Mouse (Mus musculus): Measurements from ENCODE around the gene Fkbp1b.
"Not testable (repeated sequence)": the region's sequence is repeated elsewhere in the genome, so short reads cannot be mapped to it uniquely, and the experiment has no call there.

Gene Fkbp1b

DNA sequence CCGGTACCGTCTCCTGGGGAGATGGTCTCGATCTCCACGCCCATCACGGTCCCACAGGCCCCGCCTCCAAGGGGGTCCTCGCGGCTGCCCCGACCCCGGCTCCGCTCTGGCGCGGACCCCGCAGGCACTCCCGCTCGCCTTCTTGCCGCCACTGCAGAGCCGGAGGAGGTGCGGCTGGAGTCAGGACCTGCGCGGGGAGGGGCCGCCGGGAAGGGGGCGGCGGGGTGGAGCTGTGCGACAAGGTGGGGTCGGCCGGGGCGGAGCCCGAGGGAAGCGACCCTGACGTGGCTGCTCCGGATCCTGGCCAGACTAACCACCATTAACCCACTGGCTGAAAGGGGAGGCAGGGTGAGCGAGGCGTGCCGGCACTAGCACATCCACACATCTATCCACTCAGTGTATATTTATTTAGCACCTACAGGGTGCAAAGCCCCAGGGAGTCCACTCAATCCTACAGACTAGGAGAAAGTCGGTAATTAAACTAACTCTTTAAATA is at the start of gene Fkbp1b:
Gene Fkbp1b (minus strand): TSS at position 200 of the 496 bp plus-strand sequence.
- peak; percentile 36 to 48 for DNase-seq (ENCODE audit: low spot score in 2 of 2)

DNA sequence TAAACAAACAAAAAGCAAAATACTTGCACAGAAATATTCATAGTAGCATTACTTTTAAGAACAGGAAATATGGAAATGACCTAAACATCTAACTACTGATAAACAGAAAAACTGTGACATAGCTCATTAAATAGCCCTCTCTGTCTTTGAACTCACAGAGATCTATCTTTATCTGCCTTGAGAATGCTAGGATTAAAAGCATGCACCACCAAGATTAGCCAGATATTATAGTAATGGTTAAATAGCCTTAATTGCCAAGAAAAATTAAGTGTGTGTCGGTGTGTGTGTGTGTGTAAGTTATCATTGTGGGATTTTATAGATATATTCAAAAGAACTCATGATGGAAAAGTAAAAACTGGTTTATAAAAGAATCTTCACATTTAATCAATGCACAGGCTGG is 48.5 kb upstream of the Fkbp1b start:
- no peak for DNase-seq (ENCODE audit: low spot score in 2 of 2)

DNA sequence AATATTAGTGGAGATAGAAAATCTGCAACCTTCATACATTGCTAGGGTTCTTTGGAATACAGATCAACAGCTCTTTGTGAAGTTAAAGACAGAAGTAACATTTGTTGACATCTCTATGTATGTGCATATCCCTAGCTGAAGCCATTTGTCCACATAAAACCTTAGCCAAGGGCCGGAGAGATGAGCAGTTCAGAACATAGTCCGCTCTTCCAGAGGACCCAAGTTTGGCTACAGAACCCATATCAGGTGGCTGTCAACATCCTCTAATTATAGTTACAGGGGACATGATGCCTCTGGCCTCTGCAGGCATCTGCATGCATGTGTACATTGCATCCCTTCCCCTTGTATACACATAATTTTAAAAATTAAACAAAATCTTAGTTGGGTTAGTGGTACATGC is 47.9 kb upstream of the Fkbp1b start:
- DNase-seq (ENCODE audit: low spot score in 2 of 2): no peak

DNA sequence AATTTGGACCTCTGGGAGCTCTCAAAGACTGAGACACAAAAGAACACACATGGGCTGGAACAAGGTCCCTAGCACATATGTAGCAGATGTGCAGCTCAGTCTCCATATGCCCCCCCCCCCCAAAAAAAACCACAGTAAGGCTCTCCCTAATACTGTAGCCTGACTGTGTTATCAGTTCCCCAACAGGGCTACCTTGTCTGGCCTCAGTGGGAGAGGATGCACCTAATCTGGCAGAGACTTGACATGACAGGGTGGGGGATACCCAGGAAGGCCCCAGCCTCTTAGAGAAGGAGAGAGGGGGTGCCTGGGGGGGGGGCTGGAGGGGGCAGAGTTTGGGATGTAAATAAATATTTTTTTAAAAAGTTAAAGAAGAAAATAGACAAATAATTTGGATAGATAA is 47.3 kb upstream of the Fkbp1b start:
- no peak for DNase-seq (ENCODE audit: low spot score in 2 of 2)

DNA sequence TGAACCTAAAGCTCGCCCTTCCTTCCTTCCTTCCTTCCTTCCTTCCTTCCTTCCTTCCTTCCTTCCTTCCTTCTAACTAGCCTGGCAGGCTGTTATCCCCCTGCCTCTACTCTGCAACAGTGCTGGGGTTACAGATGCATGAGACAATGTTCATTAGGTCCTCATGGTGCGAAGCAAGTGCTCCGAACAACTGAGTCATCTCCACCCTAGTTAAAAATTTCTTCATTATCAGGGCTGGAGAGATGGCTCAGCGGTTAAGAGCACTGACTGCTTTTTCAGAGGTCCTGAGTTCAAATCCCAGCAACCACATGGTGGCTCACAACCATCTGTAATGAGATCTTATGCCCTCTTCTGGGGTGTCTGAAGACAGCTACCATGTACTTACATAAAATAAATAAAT is 45.2 kb upstream of the Fkbp1b start:
- DNase-seq (ENCODE audit: low spot score in 2 of 2): not testable (repeated sequence)

DNA sequence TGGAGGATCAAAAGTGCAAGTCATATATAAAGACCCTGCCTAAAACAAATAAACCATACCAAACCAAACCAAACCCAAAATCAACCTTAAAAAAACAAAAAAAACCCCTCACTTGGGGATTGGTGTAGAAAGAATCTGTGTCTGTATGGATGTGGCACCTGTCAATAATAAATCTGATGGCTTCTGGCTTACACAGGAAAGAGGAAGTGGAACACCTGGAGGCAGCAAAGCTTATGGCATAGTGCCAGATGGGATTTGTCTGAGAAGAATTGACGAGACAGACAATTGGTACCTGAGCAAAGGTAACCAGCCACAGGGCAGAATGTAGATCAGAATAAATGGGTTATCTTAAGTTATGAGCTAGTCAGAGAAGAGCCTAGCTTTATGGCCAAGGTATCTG is 43.7 kb upstream of the Fkbp1b start:
- no peak for DNase-seq (ENCODE audit: low spot score in 2 of 2)

DNA sequence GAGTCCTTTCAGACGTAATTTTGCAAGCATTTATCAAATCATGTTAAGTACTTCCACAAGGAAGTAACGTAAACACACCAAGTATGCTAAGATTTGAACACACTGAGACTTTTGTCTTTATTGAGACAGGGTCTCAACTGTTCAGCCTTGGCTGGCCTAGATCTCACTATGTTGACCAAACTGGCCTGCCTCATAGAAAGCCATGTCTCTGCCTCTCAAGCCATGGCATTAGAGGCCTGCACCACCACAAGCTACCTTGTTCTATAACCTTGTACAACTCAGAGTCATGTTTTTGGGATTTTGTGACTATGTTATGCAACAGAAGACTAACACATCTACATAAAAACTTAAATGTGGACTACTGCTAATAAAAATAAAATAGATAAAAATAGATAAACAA is 40.7 kb upstream of the Fkbp1b start:
- no peak for DNase-seq (ENCODE audit: low spot score in 2 of 2)

DNA sequence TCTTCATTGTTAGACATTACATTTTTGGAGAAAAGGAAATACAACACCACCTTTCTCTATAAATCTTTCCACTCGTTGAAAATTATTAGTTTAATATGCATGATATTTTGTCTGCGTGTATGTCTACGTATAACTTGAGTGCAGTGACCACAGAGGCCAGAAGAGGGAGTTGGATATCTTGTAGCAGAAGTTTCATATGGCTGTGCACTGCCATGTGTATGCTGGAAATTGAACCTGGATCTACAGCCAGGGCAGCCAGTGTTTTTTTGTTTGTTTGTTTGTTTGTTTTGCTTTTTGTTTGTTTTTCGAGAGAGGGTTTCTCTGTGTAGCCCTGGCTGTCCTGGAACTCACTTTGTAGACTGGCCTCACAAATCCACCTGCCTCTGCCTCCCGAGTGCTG is 37.7 kb upstream of the Fkbp1b start:
- no peak for DNase-seq (ENCODE audit: low spot score in 2 of 2)

DNA sequence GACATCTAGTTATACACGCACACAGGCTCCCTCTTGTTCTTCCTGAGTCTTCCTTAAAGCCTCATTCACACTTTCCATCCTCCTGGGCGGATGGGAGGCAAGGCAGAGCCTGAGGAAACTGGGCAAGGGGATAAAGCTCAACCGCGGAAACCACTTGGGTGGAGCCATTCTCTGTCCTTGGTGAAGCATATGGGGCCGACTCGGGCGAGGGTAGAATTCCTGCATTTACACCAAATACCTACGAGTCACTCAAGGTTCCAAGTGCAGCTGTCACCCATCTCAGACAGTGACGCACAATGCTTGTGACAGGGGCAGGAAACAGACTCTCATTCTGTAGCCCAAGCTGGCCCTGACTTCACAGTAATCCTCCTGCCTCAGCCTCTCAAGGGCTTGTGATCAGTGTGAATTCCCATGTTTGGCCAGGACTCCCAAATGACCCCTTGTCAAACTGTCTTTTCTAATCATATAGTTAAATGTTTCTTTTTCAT is 36.9 kb upstream of the Fkbp1b start:
- DNase-seq (ENCODE audit: low spot score in 2 of 2): no peak

DNA sequence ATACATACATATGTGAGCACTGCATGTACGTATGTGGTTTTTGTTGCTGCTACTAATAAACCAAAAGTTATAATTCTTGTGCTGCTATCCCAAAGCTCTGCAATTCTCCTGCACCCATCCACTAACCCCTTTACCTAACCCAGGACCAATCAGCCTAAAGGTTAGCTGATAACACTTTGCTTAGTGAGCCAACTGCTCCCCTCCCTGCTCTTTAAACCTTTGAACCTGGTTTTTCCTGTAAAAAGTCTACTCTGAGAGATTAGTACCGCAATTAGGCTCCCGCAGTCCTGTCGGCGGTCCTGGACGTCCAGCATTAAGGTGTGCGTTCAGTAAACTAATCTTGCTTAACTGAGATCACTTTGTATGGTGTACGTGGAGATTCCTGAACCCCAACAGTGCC is 34.2 kb upstream of the Fkbp1b start:
- DNase-seq (ENCODE audit: low spot score in 2 of 2): no peak

DNA sequence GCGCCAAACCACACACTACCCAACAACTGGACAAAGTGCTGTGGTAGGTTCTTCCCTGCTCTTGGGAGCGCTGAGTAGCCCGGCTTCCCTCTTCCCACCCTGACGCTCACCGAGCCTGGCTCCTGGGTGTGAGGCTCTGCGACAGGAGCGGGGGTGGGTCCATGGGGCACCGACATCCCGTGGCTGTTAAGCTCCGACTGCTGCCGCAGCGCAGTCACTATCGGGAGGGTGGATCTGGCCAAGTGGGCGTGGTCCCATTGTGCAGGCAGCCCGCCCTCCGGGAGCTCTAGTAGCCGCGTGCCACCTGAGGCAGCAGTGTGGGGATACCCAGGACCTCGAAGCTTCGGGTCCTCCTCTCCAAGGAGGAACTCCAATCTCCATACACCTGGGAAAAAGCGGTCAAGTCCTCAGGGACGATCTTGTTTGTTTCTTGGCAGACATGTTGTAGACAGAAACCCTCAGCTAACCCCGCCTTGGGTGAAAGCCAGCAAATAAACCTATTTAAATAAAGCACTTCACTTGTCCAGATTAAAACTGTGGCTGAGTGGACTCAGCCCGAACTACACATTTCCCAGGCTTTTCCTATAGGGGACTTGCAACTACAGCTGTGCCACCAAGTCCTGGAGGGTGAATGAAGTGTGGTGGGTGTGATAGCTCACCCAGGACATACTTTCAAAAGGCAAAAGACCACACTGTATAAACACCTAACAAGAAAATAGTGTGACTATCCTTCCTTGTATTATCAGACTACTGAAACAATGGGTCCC is 33.0 kb upstream of the Fkbp1b start, which contains the start of gene Mfsd2b:
Gene Mfsd2b (minus strand): TSS at position 199 of the 767 bp plus-strand sequence.
- DNase-seq (ENCODE audit: low spot score in 2 of 2): peak; percentile 59 to 62

DNA sequence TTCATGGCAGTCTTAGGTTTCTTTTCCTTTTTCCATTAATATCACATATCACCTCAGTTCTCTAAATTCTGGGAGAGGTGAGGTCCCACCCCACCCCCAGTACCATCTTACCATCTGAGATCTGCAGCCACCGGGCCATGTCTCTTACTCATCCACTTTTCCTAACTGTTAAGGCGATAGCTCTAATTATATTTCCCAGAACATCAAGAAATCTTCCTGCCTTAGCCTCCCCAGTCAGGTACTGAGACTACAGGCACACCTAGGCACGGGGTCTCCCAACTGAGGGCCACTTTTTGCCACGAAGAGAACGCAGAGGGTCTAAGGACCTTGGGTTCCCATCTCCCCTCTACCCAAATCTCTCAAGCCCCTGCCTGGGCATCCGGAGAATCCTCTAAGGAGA is 32.1 kb upstream of the Fkbp1b start:
- no peak for DNase-seq (ENCODE audit: low spot score in 2 of 2)

DNA sequence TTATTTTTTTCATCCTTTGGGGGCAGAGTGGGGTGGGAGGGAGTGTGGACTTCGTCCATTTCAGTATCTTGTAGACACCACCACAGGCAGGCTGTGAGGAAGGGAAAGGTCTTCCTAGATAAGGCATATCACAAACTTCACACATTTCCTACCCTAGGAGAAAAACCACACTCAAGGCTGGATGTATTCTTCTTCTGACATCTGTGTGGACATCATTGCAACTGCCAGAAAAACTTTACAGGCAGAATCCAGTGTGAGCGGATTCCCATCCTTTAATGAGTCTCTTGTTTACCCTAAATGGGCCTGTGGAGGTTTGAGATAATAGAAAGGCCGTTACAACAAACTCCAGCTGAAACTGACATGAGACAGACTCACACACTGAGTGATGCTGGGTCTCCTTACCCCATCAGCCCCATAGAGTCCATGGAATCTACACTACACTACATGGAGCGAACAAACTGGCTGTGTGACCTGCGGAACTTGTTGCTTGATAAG is 31.6 kb upstream of the Fkbp1b start:
- no peak for DNase-seq (ENCODE audit: low spot score in 2 of 2)

DNA sequence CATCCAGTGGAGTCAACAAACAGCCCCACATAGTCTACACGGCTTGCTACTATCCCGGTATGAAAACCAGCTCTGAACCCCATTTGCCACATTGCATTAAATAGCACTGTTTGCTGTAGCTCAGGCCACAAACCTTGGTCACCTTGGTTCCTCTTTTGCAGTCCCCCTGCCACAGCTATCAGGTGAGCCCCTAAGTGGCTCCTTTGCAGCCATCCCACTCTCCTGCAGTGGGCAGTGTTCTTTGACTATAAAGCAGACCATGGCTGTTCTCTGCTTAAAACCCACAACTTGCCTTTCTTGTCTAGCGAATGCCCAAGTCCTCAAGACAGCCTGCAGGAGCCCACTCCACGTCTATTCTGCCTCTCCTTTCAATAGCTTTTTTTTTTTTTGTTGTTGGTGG is 30.9 kb upstream of the Fkbp1b start:
- no peak for DNase-seq (ENCODE audit: low spot score in 2 of 2)

DNA sequence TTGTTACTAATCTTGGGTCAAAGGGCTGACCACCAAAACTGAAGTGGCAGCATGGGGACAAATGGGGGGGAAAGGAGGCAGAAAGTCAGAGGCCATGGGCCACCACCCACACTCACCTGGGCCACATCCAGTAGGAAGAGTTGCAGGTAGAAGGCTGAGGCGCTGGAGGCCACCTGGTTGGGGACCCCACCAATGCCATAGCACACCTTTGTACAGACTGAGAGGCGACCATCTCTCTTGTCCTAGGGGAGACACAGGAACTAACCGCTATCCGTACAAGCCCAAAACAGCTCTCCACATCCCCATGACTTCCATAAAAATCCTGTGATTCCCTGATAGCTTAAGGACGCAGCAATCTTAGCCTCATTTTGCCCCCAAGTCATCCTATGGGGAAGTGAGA is 29.9 kb upstream of the Fkbp1b start:
- no peak for DNase-seq (ENCODE audit: low spot score in 2 of 2)

DNA sequence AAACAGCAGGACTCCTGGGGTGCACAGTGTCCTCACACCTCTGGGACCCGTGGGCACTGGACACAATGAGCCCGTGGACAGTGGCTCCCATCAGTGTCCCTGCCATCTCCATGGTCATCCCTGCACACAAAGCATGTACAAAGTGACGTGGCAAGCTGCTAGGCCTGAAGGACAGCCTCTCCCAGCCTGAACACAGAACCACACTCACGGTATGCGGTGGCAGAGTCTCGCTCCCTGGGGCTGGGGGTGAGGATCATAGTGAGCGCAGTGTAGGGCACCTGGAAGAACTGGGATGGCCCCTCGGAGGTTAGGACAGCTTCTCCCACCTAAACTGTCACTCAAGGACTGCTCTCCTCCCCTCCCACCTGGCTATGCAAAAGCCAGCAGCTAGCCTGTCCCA is 27.5 kb upstream of the Fkbp1b start:
- DNase-seq (ENCODE audit: low spot score in 2 of 2): no peak

DNA sequence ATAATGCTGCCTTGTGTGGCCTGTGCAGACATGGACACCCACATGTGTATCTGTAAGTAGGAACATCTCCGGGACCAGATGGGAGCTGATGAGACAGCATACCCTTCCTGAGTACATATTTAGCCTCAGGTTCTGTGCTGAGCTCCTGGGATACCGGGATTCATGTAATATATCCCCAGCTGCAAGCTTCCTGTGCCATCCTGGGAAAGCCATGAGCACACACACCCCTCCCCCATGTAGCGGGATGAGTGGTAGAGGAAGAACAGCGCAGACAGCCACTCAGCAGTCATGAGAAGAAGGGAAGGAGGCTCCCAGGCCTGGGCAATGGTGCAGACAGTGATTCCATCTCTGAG is 22.9 kb upstream of the Fkbp1b start:
- DNase-seq (ENCODE audit: low spot score in 2 of 2): no peak

DNA sequence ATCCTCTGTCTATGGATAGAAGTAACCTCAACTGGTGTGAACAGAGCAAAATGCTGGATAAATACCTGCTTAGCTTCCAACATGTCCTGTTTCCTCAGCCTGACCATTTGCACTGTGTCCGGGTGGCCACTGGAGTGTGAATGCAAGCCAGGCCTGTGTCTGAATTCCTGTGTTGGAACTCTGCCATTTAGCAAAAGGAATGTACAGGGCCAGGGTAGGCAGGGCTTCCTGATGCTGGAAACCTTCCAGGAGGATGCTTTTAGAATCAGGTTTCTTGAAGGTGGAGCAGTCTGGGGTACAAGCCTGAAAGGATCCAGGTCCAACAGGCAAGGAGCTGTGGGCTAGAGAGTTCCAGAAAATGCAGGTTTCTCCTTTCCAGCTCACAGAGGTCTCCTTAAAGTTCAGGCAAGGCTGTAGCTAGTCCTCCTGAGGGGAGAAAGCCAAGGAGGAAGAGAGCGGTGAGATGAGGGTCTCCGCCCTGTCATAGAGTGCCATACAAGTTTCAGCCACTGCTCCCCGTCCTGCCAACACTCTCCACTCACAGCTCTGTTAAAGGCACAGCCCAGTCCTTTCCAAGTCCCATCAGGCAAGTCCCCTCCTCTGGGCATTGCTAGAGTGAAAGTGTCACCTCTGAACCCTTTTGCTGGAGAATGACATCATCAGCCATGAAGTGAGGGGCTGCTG is 22.4 kb upstream of the Fkbp1b start:
- DNase-seq (ENCODE audit: low spot score in 2 of 2): no peak

DNA sequence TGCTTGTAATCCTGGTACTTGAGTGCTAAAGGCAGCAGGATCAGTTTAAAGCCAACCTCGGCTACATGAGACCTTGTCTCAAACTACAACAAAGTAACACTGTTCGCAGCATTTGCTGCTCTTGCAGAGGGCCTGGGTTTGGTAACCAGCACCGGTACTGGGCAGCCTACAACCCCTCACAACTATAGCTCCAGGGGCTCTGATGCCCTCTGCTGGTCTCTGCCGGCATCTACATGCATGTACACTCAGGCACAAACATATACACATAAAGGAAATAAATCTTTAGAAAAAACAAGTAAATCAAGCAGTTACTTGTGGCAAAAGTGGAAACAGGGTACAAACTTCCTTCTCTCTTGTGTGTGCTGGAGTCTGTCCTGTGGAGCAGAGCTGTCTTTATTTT is 21.3 kb upstream of the Fkbp1b start:
- no peak for DNase-seq (ENCODE audit: low spot score in 2 of 2)

DNA sequence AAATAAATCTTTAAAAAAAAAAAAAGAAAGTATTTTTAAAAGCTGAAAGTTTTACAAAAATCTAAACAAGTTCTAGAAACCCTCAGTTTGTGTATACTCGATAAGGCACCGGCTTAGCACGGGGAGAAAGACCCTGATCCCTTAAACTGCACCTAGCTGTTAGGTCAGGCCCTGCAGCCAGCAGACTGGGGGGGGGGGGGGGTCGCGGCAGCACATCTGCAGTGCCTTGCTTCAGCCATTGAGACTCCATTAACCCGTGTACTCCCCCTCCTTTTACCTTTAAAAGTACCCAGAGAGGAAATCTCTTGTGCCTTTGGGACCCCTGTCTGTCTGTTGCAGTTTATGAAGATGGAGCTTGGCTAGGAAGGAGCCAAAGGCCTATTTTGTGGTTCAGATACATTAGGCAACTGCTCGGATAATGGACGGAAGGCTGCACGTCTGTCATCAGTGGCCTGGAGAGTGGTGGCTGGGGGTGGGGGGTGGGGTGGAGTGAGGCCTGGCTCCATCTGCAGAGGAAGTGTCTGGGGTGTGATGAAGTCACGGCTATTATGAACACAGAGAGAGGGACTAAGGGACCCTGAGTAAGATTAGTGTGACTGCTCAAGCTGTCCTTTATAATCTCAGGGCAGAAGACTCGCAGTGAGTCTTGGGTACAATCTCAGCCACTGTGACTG is 18.0 kb upstream of the Fkbp1b start:
- no peak for DNase-seq (ENCODE audit: low spot score in 2 of 2)

DNA sequence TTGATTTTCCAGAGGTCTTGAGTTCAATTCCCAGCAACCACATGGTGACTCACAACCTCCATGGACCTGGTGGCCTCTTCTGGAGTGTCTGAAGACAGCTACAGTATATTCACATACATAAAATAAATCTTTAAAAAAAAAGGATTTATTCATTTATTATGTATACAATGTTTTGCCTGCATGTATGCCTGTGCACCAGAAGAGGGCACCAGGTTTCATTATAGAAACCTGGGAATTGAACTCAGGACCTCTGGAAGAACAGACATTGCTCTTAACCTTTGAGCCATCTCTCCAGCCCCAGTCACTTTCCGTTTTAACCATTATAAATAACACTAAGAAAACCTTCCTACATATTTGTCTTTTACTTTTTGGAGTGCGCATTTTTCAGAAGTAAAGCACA is 15.4 kb upstream of the Fkbp1b start:
- no peak for DNase-seq (ENCODE audit: low spot score in 2 of 2)

DNA sequence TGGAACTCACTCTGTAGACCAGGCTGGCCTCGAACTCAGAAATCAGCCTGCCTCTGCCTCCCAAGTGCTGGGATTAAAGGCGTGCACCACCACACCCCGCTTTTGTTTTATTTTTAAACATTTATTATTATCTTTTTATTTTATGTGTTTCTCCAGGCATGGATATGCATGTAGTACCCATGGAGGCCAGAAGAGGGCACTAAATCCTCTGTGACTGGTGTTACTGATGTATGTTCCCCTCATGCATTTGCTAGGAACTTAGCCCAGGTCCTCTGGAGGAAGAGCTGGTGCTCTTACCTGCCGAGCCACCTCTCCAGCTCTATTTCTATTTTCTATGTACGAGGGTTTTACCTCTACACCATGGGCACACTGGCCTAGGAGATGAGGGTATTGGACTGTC is 14.8 kb upstream of the Fkbp1b start:
- DNase-seq (ENCODE audit: low spot score in 2 of 2): no peak
